Mouse (Mus musculus) bone marrow macrophage, adult 2 months (primary cell): ENCODE measurements at regions not wholly inside any gene's neighbourhood (a gene's known extent, or its start where the extent isn't known, plus 50 kb on each side); places are given as distances from the start of the nearest gene placed in this dataset.

Source experiments
- CTCF ChIP-seq: IDR thresholded peaks from 2 replicates; pipeline ENCODE4 v1.5.1; 2012; ENCODE audit warnings: low read depth, mild to moderate bottlenecking, low read length, moderate library complexity
- POLR2A ChIP-seq: IDR thresholded peaks from 2 replicates; pipeline ENCODE4 v1.6.1; 2012; ENCODE audit warnings: mild to moderate bottlenecking, low read depth, low read length, borderline replicate concordance

GRCm38 (mm10) chr3:41425863-41426262 is 129.7 kb upstream of the Jade1 start:
- TF ChIP-seq POLR2A (no peak), CTCF (no peak)
